Mouse (Mus musculus): ENCODE measurements around the gene Sik3.

DNA sequence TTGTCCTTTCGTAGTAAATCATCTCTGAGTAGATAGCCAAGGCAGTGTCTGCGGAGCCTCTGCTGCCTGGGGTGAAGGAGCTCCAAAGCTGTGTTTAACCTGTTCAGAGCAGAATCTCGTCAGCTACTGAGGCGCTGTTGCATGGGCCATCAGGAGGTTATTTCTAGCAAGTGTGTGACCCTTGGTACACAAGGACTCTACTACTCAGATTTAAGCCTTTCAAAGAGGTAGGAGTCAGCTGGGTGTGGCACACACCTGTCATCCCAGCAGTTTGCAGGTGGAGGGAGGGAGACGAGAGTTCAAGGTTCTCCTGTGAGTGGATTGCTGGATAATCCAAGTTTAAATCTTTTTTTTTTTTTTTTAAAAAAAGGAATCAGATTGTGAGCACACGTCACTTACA, 7.4 kb downstream of the Sik3 start:
- no peak for TF ChIP-seq CTCF (IDR thresholded peaks at IDR 0.05; ENCODE audit: control insufficient read depth, insufficient read depth, insufficient replicate concordance, low read depth, low read length)
- no peak for TF ChIP-seq POLR2A (IDR thresholded peaks at IDR 0.05; ENCODE audit: control insufficient read depth, low read depth, low read length)
